Mouse (Mus musculus) gastrocnemius, postnatal 4 days (tissue): ENCODE results near the gene Nab2. TPM values are rescaled to one million over a fixed set of nuclear protein-coding genes. Genes with fewer than 3 reads are reported as not detected.

Experiments used
- DNase-seq, 2 experiments: peaks; one replicate each; pipeline ENCODE4 v3.0.0; 2021 to 2022; ENCODE audit warnings: low spot score in 2 of 2, mixed read lengths in 2 of 2
- total RNA-seq, 2 experiments: library from RNA; stranded (reverse); gene quantifications; 2 replicates each; pipeline ENCODE4 v1.2.3; 2021

The Nab2 gene
- total RNA-seq, 2 experiments from 2014 or later = 14.5 to 14.8 TPM

DNA sequence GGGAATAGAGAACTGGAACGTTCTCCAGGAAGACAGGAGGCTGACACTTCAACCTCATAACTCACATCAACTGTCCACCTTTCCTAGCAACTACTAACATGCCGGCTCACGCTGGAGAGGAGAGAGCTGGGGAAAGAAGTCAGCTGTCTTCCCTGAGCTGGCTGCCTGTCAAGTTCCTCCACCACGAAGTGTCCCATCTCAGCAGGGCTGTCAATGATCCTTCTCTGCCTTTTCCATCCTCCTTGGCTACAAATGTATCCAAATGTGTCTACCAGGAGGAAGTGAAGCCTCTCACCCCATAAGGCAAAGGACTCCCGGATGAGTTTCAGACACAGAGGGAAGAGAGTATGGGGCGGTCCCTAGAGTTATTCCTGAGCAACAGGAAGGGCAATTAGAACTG lies 50.2 kb downstream of the Nab2 start:
- DNase-seq = no peak

- no peak for DNase-seq
Measured at GRCm38 (mm10) chr10:127617294-127617693, 51.1 kb downstream of the Nab2 start.

DNA sequence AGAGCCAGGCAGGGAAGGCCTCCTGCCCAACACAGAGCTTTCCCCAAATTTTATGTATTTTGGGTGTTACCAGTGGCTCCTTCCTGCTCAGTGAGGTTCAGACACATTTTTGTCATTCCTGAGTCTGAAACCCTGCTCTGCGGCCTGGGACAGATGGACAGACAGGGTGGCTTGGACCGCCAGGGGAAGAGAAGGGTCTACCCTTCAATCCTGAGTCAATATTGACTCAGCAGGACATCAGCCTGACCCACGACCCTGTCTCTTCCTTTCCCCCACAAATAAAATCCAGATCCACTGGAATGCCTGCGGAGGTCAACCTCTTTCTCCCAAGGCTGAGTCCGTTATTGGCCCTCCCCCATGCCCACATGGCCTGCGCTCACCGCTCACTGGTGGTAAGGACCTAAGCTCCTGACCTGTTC lies 52.1 kb downstream of the Nab2 start:
- DNase-seq = no peak

DNA sequence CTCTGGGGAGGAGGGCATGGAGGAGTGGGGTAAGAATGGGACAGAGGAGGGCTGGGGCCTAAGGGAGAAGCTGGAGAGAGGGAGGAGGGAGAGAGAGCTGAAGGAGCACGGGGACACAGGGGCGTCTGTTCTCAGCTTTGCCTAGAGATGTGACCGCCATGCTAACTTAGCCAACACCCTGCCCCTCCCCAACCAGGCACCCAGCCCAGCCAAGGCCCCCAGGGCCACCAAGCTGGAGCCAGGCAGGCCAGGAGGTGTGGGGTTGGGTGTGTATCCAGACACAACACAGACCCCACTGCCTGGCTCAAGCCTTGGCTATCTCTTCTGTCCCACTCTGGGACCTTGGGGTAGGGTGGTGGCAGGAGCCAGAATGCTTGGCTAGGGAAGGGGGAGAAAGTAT lies 52.8 kb downstream of the Nab2 start:
- peak; percentile 52 to 70 for DNase-seq

DNA sequence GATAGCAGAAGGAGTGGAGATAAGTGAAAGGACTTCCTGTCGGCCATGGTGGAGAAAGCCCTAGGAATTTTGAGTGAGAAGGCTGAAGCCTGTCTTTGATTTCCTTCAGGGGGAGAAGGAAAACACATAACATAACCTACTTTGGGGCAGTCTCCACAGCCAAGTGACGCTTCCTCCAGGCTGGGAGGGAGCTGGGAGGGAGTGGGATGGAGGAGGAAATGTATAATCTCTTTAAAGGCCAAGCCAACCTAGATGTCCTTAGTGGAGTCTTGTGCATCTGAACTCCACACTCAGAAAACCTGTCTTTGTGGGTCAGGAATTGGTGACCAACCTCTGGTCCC lies 53.4 kb downstream of the Nab2 start:
- no peak for DNase-seq

DNA sequence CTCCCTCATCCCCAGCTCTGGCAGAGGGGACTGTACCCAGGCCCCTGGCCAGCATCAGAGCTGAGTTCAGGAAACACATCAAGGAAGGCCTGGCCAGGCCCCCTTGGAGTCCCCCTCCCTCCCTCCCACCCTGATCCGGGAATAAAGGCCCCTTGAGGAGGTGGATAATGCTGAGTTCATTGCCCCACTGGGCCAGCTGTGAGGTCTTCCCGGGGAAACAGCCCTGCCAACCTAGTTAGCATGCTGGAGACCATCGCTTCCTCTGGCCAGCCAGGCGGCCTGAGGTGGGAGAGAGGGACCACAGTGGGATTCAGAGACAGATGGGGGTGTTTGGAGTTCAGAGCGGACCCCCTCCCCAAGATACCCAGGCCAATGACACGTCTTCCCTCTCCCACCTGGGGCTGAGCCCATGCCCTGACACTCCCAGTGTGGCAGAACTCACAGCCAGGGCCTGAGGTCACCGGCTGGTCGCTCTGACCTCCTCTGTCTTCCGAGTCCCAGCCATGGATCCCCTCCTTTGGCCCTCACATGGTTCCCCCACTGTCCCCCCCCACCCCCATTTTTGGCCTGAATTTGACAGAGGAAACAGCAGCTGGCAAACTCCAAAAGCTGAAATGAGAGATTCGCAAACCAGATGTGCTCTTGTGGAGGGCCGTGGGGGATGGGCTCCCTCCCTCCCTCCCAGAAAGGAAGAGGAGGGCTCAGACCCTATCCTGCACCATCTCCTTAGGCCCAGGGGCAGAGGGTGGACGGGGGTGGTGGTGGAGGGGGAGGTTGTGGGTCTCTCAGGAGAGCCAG lies 53.9 kb downstream of the Nab2 start:
- DNase-seq = peak in 1 of 2 experiments; percentile 58

DNA sequence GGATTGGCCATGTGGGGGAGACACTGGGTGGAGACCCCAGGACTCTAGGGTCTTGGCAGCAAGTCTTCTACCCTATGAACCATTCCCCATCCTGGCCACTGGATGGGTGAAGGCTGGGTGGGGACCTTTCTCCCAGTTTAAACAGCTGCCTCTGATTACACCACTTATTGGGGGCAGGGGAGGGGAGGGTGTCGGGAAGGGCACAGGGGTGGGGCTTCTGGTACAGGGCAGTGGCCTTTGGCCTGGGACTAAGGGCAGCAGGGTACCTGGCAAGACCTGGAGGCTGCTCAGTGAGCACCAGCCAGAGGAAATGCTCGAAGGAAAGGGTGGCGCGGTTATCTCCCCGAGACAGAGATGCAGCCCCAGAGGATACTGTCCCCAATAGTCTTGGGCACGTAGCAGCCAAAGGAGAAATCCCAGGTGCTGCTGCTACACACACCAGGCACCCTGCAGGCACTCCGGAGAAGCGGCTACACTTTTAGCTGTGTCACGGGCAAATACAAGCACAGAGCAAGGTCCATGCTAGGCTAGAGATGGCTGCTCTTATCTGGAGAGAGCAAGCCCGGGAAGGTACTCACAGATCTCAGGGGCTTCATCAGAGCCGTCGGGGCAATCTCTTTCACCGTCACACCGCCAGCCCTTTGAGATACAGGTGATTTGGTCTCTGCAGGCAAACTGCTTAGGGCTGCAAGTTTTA lies 56.1 kb downstream of the Nab2 start:
- no peak for DNase-seq

Other genes with a start within 250 kb of the Nab2 start
- 100 to 1,000 TPM; 167 to 205 TPM for gene Stac3, start 166.9 kb downstream of the Nab2 start, total RNA-seq
- 10 to 100 TPM; 23.6 to 24.1 TPM for gene Ndufa4l2, start 153.6 kb downstream of the Nab2 start, total RNA-seq
- gene Shmt2, start 146.1 kb downstream of the Nab2 start, total RNA-seq = 10 to 100 TPM; 34.6 to 34.8 TPM
- gene Nxph4, start 134.0 kb downstream of the Nab2 start, total RNA-seq = 1 to 10 TPM; 1.9 to 2.2 TPM
- gene Lrp1, start 47.4 kb downstream of the Nab2 start, total RNA-seq = 100 to 1,000 TPM; 184 to 193 TPM
- 10 to 100 TPM; 25.9 to 27.0 TPM for gene Stat6, start 25.6 kb downstream of the Nab2 start, total RNA-seq
- gene Nemp1, start 1.7 kb downstream of the Nab2 start, total RNA-seq = 1 to 10 TPM; 6.0 to 7.3 TPM
- gene Myo1a, start 36.6 kb upstream of the Nab2 start, total RNA-seq = 1 to 10 TPM in 1 of 2 experiments, under 1 TPM in 1; 0.29 to 1.0 TPM
- gene Tac2, start 55.9 kb upstream of the Nab2 start, total RNA-seq = under 1 TPM in 1 of 2 experiments, not detected in 1; 0.44 TPM
- 1 to 10 TPM; 6.9 to 8.2 TPM for gene Zbtb39, start 71.0 kb upstream of the Nab2 start, total RNA-seq
- gene Gpr182, start 83.2 kb upstream of the Nab2 start, total RNA-seq = under 1 TPM; 0.34 to 0.56 TPM
- gene Rdh1, start 91.2 kb upstream of the Nab2 start, total RNA-seq = under 1 TPM; 0.08 to 0.15 TPM
- gene Rdh16f1, start 91.2 kb upstream of the Nab2 start, total RNA-seq = under 1 TPM in 1 of 2 experiments, not detected in 1; 0.29 TPM
- gene Rdh9, start 107.8 kb upstream of the Nab2 start, total RNA-seq = under 1 TPM in 1 of 2 experiments, not detected in 1; 0.34 TPM
- gene Rdh16, start 132.6 kb upstream of the Nab2 start, total RNA-seq = under 1 TPM in 1 of 2 experiments, not detected in 1; 0.12 TPM
- not detected for gene Rdh19, start 181.4 kb upstream of the Nab2 start, total RNA-seq
- not detected for gene Rdh16f2, start 197.9 kb upstream of the Nab2 start, total RNA-seq
- under 1 TPM in 1 of 2 experiments, not detected in 1; 0.52 TPM for gene Rdh7, start 220.2 kb upstream of the Nab2 start, total RNA-seq
- not detected for gene Sdr9c7, start 229.9 kb upstream of the Nab2 start, total RNA-seq